Mouse (Mus musculus) T-helper 1 cell (primary cell): ENCODE results near the gene Psma7.

Experiments
- in situ Hi-C: fragments of 300-600 bp; cut with MboI, MseI; formaldehyde crosslinking; loops from one replicate; pipeline ENCODE4 v1.15.1; 2025; ENCODE audit warnings: high pct_unique_total_duplicates

Psma7 gene

GRCm38 (mm10) chr2:180042256-180042857, at the start of gene Psma7, which contains the start of gene Ss18l1:
TSS of gene Psma7 (minus strand) at chr2:180042433.
TSS of gene Ss18l1 (plus strand) at chr2:180042509.
- in situ Hi-C loops, result no loop called here

GRCm38 (mm10) chr2:180090285-180090684, 48.1 kb upstream of the Psma7 start:
- in situ Hi-C loops, result no loop called here

DNA sequence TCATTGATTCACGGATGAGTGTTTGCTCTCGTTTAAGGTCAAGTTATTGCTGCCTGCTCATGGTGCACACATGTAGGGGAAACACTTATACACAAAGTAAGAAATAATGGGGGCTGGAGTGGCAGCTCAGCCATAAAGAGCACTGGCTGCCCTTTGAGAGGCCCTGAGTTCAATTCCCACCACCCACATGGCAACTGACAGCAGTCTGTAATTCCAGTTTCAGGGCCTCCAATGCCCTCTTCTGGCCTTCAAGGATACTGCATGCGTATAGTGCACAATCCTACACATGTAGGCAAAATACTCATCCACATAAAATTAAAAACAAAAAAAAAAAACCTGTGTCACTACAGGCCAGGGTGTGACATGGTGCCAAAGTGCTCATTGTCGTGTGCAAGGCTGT, 45.2 kb upstream of the Psma7 start:
- in situ Hi-C loops, result no loop called here

DNA sequence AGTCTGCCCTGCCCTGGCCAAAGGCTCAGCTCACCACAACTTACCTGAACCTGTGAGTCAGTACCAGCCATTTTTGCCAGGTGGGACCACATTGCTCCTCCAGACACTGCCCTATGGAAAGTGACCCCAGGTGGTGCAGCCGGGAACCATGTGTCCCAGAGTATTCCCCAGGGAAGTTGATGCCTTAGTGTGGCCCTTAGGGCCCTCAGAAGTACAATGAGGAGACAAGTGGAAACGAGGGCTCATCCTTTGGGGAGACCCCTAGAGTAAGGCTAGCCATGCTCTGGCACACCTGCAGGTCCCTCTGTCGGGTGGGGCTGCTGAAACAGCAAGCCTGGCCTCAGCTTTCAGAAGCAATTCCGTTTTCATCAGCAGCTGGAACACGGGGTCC, 44.4 kb upstream of the Psma7 start:
- in situ Hi-C loops, result no loop called here

GRCm38 (mm10) chr2:180085926-180086636, 43.8 kb upstream of the Psma7 start:
- in situ Hi-C loops, result no loop called here

DNA sequence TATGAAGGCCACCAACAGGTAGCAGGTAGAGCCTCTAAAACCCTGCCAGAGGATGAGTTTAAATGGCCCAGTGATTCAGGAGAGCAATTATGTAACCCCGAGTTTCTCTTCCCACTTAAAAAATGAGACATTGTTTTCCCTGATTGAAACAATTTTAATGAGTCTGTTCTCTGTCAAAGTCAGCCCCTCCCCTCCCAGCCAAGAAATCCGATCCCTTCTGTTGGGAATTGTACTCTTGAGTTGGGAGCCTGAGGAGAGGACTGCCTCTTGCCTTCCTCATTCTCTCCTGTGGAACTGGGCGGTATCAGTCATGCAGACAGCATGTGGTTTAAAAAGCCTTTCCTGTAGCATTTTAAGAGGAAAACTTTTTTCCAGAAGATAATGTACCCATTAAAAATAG, 42.3 kb upstream of the Psma7 start:
- in situ Hi-C loops, result no loop called here

GRCm38 (mm10) chr2:180083063-180083462, 40.8 kb upstream of the Psma7 start:
- in situ Hi-C loops, result no loop called here

DNA sequence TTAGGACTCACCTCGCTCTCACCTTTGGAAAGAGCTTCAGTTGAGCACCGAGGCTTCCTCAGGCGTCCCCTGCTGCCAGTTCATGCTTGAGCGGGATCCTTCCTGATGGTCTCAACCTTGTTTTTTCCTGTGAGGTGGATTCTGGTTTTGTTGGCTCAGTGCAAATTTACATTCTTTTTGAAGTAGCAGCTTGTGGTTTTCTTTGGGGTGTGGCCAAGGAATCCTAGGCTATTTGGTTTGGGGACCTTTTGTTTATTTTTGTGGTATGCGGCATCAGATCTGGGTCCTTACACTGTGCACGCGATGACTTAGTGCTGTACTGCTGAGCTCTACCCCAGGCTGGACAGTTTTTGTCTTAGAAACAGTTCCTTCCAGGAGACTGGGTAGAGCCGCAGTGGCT, 38.4 kb upstream of the Psma7 start:
- in situ Hi-C loops, result no loop called here

- in situ Hi-C loops, result no loop called here
Measured at GRCm38 (mm10) chr2:180077622-180078021, 35.4 kb upstream of the Psma7 start.

GRCm38 (mm10) chr2:180072886-180073285, 30.7 kb upstream of the Psma7 start:
- in situ Hi-C loops, result no loop called here

DNA sequence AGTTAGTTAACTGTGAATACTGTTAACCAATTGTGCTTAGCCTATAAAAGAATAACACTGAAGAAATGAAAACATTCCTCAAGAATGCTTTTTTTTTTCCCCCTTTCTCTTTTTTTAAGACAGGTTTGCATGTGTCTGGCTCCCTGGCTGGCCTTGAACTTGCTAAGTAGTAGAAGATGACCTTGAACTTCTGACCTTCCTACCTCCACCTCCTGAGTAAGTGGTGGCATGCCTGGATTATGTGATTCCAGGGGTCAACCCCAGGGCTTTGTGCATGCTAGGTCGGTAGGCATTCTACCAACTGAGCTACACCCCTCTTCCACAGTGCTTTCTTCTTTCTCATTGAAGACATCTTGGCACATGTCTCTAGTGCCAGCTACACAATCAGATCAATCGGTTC, 29.4 kb upstream of the Psma7 start:
- in situ Hi-C loops, result no loop called here

DNA sequence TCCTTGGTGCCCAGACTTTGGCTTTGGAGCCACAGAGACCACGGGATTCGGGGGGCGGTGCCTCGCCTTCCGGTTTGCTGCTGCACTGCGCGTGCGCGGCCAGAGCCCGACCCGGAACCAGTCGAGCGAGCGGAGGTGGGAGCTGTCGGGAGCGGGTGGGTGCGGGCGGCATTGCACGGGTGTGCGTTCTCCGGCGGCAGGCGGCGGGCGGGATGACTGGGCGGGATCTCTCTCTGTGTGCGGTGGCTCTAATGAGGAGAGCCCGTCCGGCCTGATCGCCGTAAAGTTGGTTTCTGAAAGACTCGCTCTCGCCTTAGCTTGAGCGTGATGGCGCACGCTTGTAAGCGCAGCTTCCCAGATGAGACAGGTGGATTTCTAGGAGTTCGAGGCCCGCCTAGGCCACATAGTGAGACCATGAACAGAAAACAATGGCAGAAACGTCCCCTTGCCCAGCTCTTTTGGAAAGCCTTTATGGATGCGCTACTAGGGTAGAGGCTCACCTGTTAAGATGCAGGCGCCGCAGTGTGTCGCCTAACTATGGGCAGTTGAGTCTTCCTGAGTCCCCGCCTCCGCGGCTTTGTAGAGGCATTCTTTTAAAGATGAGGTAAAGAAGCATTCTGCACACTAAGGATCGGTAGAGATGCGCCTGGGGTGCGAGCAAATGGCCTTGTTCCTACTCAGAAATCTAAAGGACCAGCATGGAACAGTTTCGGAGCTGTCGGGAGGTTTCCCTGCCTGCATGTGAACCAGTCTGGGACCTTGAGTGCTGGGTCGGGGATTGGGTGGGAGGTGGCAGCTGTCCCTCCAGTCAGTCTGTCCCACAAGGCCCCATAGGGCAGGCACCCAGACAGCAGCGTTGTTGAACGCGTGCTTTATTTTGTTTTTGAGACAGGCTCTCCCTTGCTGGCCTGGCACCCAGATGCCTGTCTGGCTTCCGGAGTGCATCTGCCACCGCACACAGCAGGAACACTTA, 28.5 kb upstream of the Psma7 start, which contains the start of gene Mtg2:
TSS of gene Mtg2 (plus strand) at position 108 of the 973 bp plus-strand sequence.
- in situ Hi-C loops, result no loop called here

DNA sequence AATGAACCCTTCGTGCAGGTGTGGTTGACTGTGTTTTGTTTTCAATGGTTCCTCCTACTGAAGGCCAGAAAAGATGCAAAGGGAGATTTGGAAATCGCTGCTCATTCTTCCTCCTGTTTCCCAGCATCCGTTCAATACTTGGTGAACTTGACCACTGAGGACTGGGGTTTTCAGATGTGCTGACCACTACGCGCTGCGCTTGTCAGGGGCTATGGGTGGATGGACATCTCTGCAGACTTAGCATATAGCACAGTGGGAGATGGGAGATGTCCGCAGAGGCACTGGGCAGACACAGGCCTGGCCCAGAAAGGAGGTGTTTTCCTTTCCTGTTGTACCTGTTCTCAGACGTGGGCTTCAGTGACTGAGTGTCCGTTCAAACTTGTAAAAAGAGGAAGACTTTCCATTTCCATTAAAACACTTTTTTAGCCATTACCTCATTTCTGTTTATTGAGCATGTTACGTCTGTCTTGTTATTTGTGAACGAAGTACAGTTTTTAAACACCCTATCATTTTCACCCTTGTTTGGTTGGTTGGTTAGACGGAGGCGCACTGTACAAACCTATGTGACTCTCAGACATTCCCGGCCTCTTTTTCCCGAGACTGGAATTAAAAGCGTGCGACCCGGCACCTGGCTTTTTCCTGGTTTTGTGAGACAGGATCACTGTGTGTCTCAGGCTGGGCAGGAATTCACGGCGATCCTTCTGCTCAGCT, 27.7 kb upstream of the Psma7 start:
- in situ Hi-C loops, result no loop called here

- in situ Hi-C loops, result no loop called here
Measured at GRCm38 (mm10) chr2:180063338-180064131, 21.3 kb upstream of the Psma7 start.

GRCm38 (mm10) chr2:180053001-180053400, 10.8 kb upstream of the Psma7 start:
- in situ Hi-C loops, result no loop called here

- in situ Hi-C loops, result no loop called here
Measured at GRCm38 (mm10) chr2:180051986-180052733, 9.9 kb upstream of the Psma7 start.

DNA sequence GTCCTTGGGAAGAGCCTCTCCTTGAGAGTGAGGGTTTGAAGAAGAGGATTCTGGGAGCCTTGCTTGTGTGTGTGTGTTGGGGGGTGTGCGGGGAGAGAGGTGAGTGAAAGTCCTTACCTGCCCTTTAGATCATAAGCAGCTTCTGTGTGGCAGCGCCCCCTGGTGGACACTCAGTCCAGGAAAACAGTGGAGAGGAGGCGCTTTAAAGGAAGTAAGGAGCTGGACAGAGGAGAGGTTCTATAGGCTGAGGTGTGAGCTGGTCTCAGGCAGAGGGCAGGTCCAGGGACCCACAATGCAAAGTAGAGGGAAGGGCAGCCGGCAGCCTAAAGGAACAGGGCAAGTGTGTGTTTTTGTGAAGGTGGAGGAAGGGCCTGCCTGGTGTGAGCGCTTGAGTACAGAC, 8.8 kb upstream of the Psma7 start:
- in situ Hi-C loops, result no loop called here

DNA sequence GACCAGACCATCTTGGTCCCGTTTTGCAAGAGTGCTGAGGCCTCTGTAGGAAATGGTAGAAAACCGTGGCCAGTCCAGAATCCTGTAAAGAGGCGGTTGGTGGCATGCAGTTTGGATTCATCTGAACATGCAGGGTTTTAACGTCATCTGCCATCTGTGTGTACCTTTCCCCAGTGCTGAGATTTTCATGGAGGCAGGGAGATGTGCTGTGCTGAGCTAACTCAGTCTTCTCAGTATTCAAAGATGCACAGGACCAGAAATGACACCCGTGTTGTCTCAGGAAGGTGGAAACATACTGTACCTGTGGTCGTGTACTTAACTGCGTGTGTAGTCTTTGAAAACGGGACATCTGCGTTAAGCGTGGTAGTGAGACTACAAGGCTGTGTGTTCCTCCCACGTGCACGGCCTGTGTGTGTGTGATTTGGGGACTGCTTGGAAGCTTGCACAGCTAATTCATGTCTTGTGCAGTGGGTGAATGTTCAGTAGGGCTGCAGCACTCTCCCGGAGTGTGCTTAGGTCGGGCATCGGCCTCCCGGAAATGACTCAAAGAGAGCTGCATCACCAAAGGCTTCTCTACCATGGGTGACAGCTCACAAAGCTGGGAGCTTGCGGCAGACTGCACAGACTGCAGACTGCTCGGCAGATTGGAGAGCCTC, 5.9 kb upstream of the Psma7 start:
- in situ Hi-C loops, result loop anchor here (5.0 kb wide), 1 partner anchor 131 kb away; no protein-coding TSS in a partner anchor

GRCm38 (mm10) chr2:180047580-180047979, 5.3 kb upstream of the Psma7 start:
- in situ Hi-C loops, result loop anchor here (5.0 kb wide), 1 partner anchor 130 kb away; no protein-coding TSS in a partner anchor
